Mouse (Mus musculus): ENCODE results near the gene Tmem51. TPM values are rescaled to one million over a fixed set of nuclear protein-coding genes. Genes with fewer than 3 reads are reported as not detected.

Gene Tmem51
- polyA plus RNA-seq, 1 experiment: not detected

GRCm38 (mm10) chr4:141988178-141988577, 95.9 kb downstream of the Tmem51 start:
- TF ChIP-seq E2F4 (IDR thresholded peaks at IDR 0.05; ENCODE audit: insufficient read depth) (no peak), REST (IDR thresholded peaks at IDR 0.05; ENCODE audit: insufficient read depth, insufficient read length) (no peak), POLR2AphosphoS2 (IDR thresholded peaks at IDR 0.05; ENCODE audit: insufficient read length, low read depth) (no peak), CEBPB (IDR thresholded peaks at IDR 0.05; ENCODE audit: insufficient read depth, poor library complexity, severe bottlenecking) (no peak), POLR2A (IDR thresholded peaks at IDR 0.05; ENCODE audit: insufficient read length, low read depth) (no peak), MAX (IDR thresholded peaks at IDR 0.05; ENCODE audit: low read depth) (no peak), USF1 (IDR thresholded peaks at IDR 0.05; ENCODE audit: low read depth) (no peak), TCF12 (IDR thresholded peaks at IDR 0.05; ENCODE audit: insufficient read depth, poor library complexity, severe bottlenecking) (no peak), SRF (IDR thresholded peaks at IDR 0.05; ENCODE audit: control insufficient read depth, insufficient read length, low read depth) (no peak), TCF3 (IDR thresholded peaks at IDR 0.05; ENCODE audit: insufficient read length, low read depth) (no peak), MYOG (IDR thresholded peaks at IDR 0.05; ENCODE audit: control insufficient read depth in 1 of 3, insufficient read depth in 1 of 3, insufficient read length in 2 of 3, low read depth in 2 of 3) (no peak), MYOD1 (IDR thresholded peaks at IDR 0.05; ENCODE audit: control insufficient read depth in 1 of 3, insufficient read length in 2 of 3, low read depth in 2 of 3) (no peak)
- Histone ChIP-seq H3K4me3 (no peak overlapping the region), H3ac (ENCODE audit: control insufficient read depth, insufficient read length) (no peak overlapping the region), H3K79me2 (ENCODE audit: control insufficient read depth, insufficient read depth) (no peaks in the 10 kb centered on the region), H3K27me3 (ENCODE audit: control insufficient read depth, insufficient read depth, insufficient read length) (no peaks in the 10 kb centered on the region), H3K36me3 (ENCODE audit: control insufficient read depth, insufficient read depth) (no peaks in the 10 kb centered on the region), H3K4me2 (ENCODE audit: low read depth) (no peak overlapping the region)

- TF ChIP-seq MYOD1 (IDR thresholded peaks at IDR 0.05; ENCODE audit: control insufficient read depth in 1 of 3, insufficient read length in 2 of 3, low read depth in 2 of 3) (no peak), REST (IDR thresholded peaks at IDR 0.05; ENCODE audit: insufficient read depth, insufficient read length) (no peak), TCF12 (IDR thresholded peaks at IDR 0.05; ENCODE audit: insufficient read depth, poor library complexity, severe bottlenecking) (no peak), USF1 (IDR thresholded peaks at IDR 0.05; ENCODE audit: low read depth) (no peak), MAX (IDR thresholded peaks at IDR 0.05; ENCODE audit: low read depth) (no peak), CEBPB (IDR thresholded peaks at IDR 0.05; ENCODE audit: insufficient read depth, poor library complexity, severe bottlenecking) (no peak), SRF (IDR thresholded peaks at IDR 0.05; ENCODE audit: control insufficient read depth, insufficient read length, low read depth) (no peak), MYOG (IDR thresholded peaks at IDR 0.05; ENCODE audit: control insufficient read depth in 1 of 3, insufficient read depth in 1 of 3, insufficient read length in 2 of 3, low read depth in 2 of 3) (no peak), POLR2AphosphoS2 (IDR thresholded peaks at IDR 0.05; ENCODE audit: insufficient read length, low read depth) (no peak), POLR2A (IDR thresholded peaks at IDR 0.05; ENCODE audit: insufficient read length, low read depth) (no peak), E2F4 (IDR thresholded peaks at IDR 0.05; ENCODE audit: insufficient read depth) (no peak), TCF3 (IDR thresholded peaks at IDR 0.05; ENCODE audit: insufficient read length, low read depth) (no peak)
- H3ac ChIP-seq (ENCODE audit: control insufficient read depth, insufficient read length): no peak overlapping the region
- H3K4me3 ChIP-seq: no peak overlapping the region
- H3K27me3 ChIP-seq (ENCODE audit: control insufficient read depth, insufficient read depth, insufficient read length): no peaks in the 10 kb centered on the region
- H3K4me2 ChIP-seq (ENCODE audit: low read depth): no peak overlapping the region
- H3K79me2 ChIP-seq (ENCODE audit: control insufficient read depth, insufficient read depth): no peaks in the 10 kb centered on the region
- H3K36me3 ChIP-seq (ENCODE audit: control insufficient read depth, insufficient read depth): no peaks in the 10 kb centered on the region
Observed at GRCm38 (mm10) chr4:141983689-141984088, 100.4 kb downstream of the Tmem51 start.

GRCm38 (mm10) chr4:141981475-141981874, 102.6 kb downstream of the Tmem51 start:
- Histone ChIP-seq H3K27me3 (ENCODE audit: control insufficient read depth, insufficient read depth, insufficient read length) (no peaks in the 10 kb centered on the region), H3K79me2 (ENCODE audit: control insufficient read depth, insufficient read depth) (no peaks in the 10 kb centered on the region), H3ac (ENCODE audit: control insufficient read depth, insufficient read length) (no peak overlapping the region), H3K4me2 (ENCODE audit: low read depth) (no peak overlapping the region), H3K36me3 (ENCODE audit: control insufficient read depth, insufficient read depth) (no peaks in the 10 kb centered on the region), H3K4me3 (no peak overlapping the region)
- TF ChIP-seq CEBPB (IDR thresholded peaks at IDR 0.05; ENCODE audit: insufficient read depth, poor library complexity, severe bottlenecking) (no peak), MYOG (IDR thresholded peaks at IDR 0.05; ENCODE audit: control insufficient read depth in 1 of 3, insufficient read depth in 1 of 3, insufficient read length in 2 of 3, low read depth in 2 of 3) (no peak), POLR2A (IDR thresholded peaks at IDR 0.05; ENCODE audit: insufficient read length, low read depth) (no peak), REST (IDR thresholded peaks at IDR 0.05; ENCODE audit: insufficient read depth, insufficient read length) (no peak), TCF3 (IDR thresholded peaks at IDR 0.05; ENCODE audit: insufficient read length, low read depth) (no peak), USF1 (IDR thresholded peaks at IDR 0.05; ENCODE audit: low read depth) (no peak), E2F4 (IDR thresholded peaks at IDR 0.05; ENCODE audit: insufficient read depth) (no peak), SRF (IDR thresholded peaks at IDR 0.05; ENCODE audit: control insufficient read depth, insufficient read length, low read depth) (no peak), MYOD1 (IDR thresholded peaks at IDR 0.05; ENCODE audit: control insufficient read depth in 1 of 3, insufficient read length in 2 of 3, low read depth in 2 of 3) (no peak), TCF12 (IDR thresholded peaks at IDR 0.05; ENCODE audit: insufficient read depth, poor library complexity, severe bottlenecking) (no peak), MAX (IDR thresholded peaks at IDR 0.05; ENCODE audit: low read depth) (no peak), POLR2AphosphoS2 (IDR thresholded peaks at IDR 0.05; ENCODE audit: insufficient read length, low read depth) (no peak)

Other genes with a start within 250 kb of the Tmem51 start
- not detected for gene Ctrc, start 237.9 kb downstream of the Tmem51 start, polyA plus RNA-seq (2012; fragmentation: generic; extraction: Trizol)
- gene Efhd2, start 209.4 kb downstream of the Tmem51 start, polyA plus RNA-seq (2012; fragmentation: generic; extraction: Trizol): 38.8 TPM
- 0.17 TPM for gene Fhad1, start 69.2 kb downstream of the Tmem51 start, polyA plus RNA-seq (2012; fragmentation: generic; extraction: Trizol)
- not detected for gene Kazn, start 155.1 kb upstream of the Tmem51 start, polyA plus RNA-seq (2012; fragmentation: generic; extraction: Trizol)

All from myocyte (in vitro differentiated cells).